Mouse (Mus musculus): ENCODE data around the gene Kcnh3. TPM values are rescaled to one million over a fixed set of nuclear protein-coding genes. Genes with fewer than 3 reads are reported as not detected.
"Not testable (repeated sequence)": the region's sequence is repeated elsewhere in the genome, so short reads cannot be mapped to it uniquely, and the experiment has no call there.

The Kcnh3 gene
- total and polyA plus RNA-seq, 3 experiments: 0.05 to 0.37 (median 0.08) TPM

DNA sequence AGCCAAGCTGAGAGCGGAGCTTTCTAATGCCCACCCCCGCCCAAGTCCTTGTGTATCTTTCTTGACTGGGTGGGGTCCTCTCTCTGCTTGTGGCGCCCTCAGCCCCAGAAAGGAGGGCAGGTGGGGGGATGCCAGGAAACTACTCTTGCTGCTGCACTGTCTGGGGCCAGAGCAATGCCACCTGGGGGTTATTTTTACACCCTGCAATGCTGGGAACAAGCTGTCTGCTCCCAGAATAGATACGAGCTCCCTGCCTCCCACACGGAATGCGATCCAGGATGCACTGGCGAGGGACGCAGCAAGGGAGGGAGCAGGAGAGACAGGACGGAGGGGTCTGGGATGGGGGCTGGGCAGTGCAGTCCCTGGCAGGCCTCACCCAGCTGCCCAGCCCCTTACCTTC lies 24.3 kb downstream of the Kcnh3 start:
- 43% methylated on average over 9 of the region's 9 CpGs for WGBS

DNA sequence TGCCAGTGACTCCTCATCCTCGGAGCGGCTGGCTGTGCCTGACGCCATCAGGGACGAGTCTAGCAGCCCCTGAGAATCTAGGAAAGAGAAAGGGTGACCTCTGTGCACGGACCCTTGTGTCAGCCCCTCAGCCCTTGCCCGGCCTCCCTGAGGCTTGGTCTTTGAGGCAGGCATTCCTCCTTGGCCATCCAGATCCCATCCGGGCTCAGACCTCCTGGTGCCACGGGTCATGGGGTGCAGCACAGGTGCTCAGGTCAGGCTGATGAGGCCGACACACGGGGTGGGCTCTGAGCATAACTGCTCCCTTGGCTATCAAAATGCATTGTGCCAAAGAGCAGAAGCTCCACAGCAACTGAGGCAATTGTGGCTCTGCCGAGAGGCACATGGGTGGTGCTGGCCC lies 25.3 kb downstream of the Kcnh3 start:
- Histone ChIP-seq H3K4me3 (peak overlapping the region; percentile 33), H3K9ac (ENCODE audit: low read depth, low read length) (peak overlapping the region; percentile 44), H3K4me1 (ENCODE audit: control insufficient read depth, insufficient read depth, low read length) (peaks cover 2% of the 10 kb centered on the region; the same call in 1 of the 2 replicates), H3K36me3 (ENCODE audit: control insufficient read depth, insufficient read depth, low read length) (no peaks in the 10 kb centered on the region), H3K27ac (peak overlapping the region; percentile 85), H3K27me3 (ENCODE audit: control insufficient read depth, insufficient read depth, low read length) (no peaks in the 10 kb centered on the region), H3K79me2 (replicated peaks; ENCODE audit: control insufficient read depth, insufficient read depth, low read length) (no peaks in the 10 kb centered on the region)
- intact Hi-C loops (cut with DNase I): no loop called here
- no peak for TF ChIP-seq CTCF (IDR thresholded peaks at IDR 0.05)
- 61% methylated on average over 11 of the region's 11 CpGs for WGBS
- no peak for DNase-seq

More for the DNA sequence above, 24.3 kb downstream of the Kcnh3 start:
- Histone ChIP-seq H3K9ac (ENCODE audit: low read depth, low read length) (peak overlapping the region; percentile 44), H3K4me1 (ENCODE audit: control insufficient read depth, insufficient read depth, low read length) (0 out of 2 replicates have a peak, but pooled peaks cover 2% of the 10 kb centered on the region), H3K79me2 (replicated peaks; ENCODE audit: control insufficient read depth, insufficient read depth, low read length) (no peaks in the 10 kb centered on the region), H3K4me3 (peak overlapping the region; percentile 33), H3K27ac (peak overlapping the region; percentile 85), H3K27me3 (ENCODE audit: control insufficient read depth, insufficient read depth, low read length) (no peaks in the 10 kb centered on the region), H3K36me3 (ENCODE audit: control insufficient read depth, insufficient read depth, low read length) (no peaks in the 10 kb centered on the region)
- peak; percentile 61 to 75 for DNase-seq
- intact Hi-C loops (cut with DNase I): no loop called here
- TF ChIP-seq POLR2A (IDR thresholded peaks at IDR 0.05; ENCODE audit: insufficient read depth, low read depth, low read length) (peak; percentile 77; the same call in 1 of the 2 replicates), EP300 (IDR thresholded peaks at IDR 0.05; ENCODE audit: insufficient read depth, low read depth, low read length) (peak; percentile 84), CTCF (IDR thresholded peaks at IDR 0.05) (peak; percentile 45)

- H3K79me2 ChIP-seq (replicated peaks; ENCODE audit: control insufficient read depth, insufficient read depth, low read length); H3K4me1 ChIP-seq (ENCODE audit: control insufficient read depth, insufficient read depth, low read length); H3K27me3 ChIP-seq (ENCODE audit: control insufficient read depth, insufficient read depth, low read length); intact Hi-C loops (cut with DNase I); H3K36me3 ChIP-seq (ENCODE audit: control insufficient read depth, insufficient read depth, low read length): not testable (repeated sequence)
- DNase-seq: peak; percentile 37 to 57
- peak overlapping the region; percentile 51 for H3K9ac ChIP-seq (ENCODE audit: low read depth, low read length)
- H3K27ac ChIP-seq: peak overlapping the region; percentile 99
- WGBS: under 1% methylated on average over 14 of the region's 15 CpGs
- peak overlapping the region; percentile 89 for H3K4me3 ChIP-seq
These were observed 26.4 kb downstream of the Kcnh3 start for GRCm38 (mm10) chr15:99251111-99251510.

- H3K79me2 ChIP-seq (replicated peaks; ENCODE audit: control insufficient read depth, insufficient read depth, low read length): no peaks in the 10 kb centered on the region
- DNase-seq: peak; percentile 96 to 98
- H3K27ac ChIP-seq: peak within 1 kb of the TSS; percentile 99
- under 1% methylated on average over 52 of the region's 52 CpGs for WGBS
- H3K36me3 ChIP-seq (ENCODE audit: control insufficient read depth, insufficient read depth, low read length): no peaks in the 10 kb centered on the region
- H3K4me1 ChIP-seq (ENCODE audit: control insufficient read depth, insufficient read depth, low read length): peaks cover 2% of the 10 kb centered on the region; the same call in 1 of the 2 replicates
- TF ChIP-seq CTCF (IDR thresholded peaks at IDR 0.05) (no peak), EP300 (IDR thresholded peaks at IDR 0.05; ENCODE audit: insufficient read depth, low read depth, low read length) (0 out of 2 replicates have a peak, but pooled peaks have one; percentile 61), POLR2A (IDR thresholded peaks at IDR 0.05; ENCODE audit: insufficient read depth, low read depth, low read length) (peak; percentile 65)
- H3K9ac ChIP-seq (ENCODE audit: low read depth, low read length): peak within 1 kb of the TSS; percentile 75
- H3K4me3 ChIP-seq: peak within 1 kb of the TSS; percentile 89
- H3K27me3 ChIP-seq (ENCODE audit: control insufficient read depth, insufficient read depth, low read length): no peaks in the 10 kb centered on the region
- intact Hi-C loops (cut with DNase I): loop anchor here (2.0 kb wide), 1 partner anchor 43 kb away; the partner anchor contains the start of genes Fam186b and Prpf40b
These were observed 27.1 kb downstream of the Kcnh3 start, which contains the start of gene Mcrs1 for GRCm38 (mm10) chr15:99251626-99252380. Mcrs1 (minus strand) TSS chr15:99251961.

DNA sequence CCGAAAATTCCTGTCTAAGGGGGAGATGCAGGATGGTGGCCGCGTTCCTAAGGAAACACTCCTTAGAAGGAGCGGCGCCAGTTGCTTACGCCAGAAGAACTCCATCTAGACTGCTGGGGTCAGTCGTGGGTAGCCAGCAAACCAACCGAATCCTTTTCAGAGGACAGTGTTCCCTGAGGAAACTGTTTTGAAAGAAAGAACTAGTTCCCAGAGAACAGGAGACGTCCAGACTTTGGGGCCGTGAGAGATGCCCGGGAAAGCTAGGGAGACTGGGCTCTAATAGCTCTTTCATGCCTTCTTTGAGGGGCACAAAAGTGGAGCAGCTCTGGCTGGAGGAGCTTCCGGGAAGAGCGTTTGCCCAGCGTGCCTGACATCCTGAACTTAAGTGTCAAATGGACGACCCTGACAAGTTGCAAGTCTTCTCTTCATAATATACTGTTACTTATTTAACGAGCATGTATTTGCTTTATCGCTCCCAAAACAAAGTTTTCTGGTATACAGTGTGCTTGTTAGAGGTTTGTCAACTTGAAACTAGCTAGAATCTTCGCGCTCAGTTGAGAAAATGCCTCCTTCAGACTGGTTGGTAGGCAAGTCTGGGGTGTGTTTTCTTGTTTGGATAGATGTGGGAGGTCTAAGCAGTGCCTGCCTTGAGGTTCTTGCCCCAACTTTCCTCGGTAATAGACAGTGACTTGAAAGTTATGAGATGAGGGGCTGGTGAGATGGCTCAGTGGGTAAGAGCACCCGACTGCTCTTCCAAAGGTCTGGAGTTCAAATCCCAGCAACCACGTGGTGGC lies 27.9 kb downstream of the Kcnh3 start:
- H3K4me3 ChIP-seq: peak overlapping the region; percentile 89
- H3K79me2 ChIP-seq (replicated peaks; ENCODE audit: control insufficient read depth, insufficient read depth, low read length): no peaks in the 10 kb centered on the region
- 3% methylated on average over 22 of the region's 22 CpGs for WGBS
- H3K9ac ChIP-seq (ENCODE audit: low read depth, low read length): peak overlapping the region; percentile 45
- H3K27ac ChIP-seq: peak overlapping the region; percentile 99
- TF ChIP-seq EP300 (IDR thresholded peaks at IDR 0.05; ENCODE audit: insufficient read depth, low read depth, low read length) (no peak), CTCF (IDR thresholded peaks at IDR 0.05) (peak; percentile 41)
- H3K36me3 ChIP-seq (ENCODE audit: control insufficient read depth, insufficient read depth, low read length): no peaks in the 10 kb centered on the region
- intact Hi-C loops (cut with DNase I): loop anchor here (2.0 kb wide), 1 partner anchor 42 kb away; the partner anchor contains the start of genes Fam186b and Prpf40b
- no peaks in the 10 kb centered on the region for H3K27me3 ChIP-seq (ENCODE audit: control insufficient read depth, insufficient read depth, low read length)
- H3K4me1 ChIP-seq (ENCODE audit: control insufficient read depth, insufficient read depth, low read length): peaks cover 2% of the 10 kb centered on the region; the same call in 1 of the 2 replicates
- DNase-seq: no peak

DNA sequence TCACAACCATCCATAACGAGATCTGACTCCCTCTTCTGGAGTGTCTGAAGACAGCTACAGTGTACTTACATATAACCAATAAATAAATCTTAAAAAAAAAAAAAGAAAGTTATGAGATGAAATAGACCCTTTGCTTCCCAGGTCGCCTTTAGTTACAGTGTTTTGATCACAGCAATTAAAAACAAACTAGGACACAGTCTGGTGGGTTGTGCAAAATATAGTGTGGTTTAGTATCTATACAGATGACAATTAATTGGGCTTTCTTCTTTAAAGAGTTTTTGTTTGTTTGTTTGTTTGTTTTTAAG lies 28.5 kb downstream of the Kcnh3 start:
- WGBS: 45% methylated on average over 2 of the region's 2 CpGs
- H3K27me3 ChIP-seq (ENCODE audit: control insufficient read depth, insufficient read depth, low read length); H3K4me3 ChIP-seq; DNase-seq; H3K79me2 ChIP-seq (replicated peaks; ENCODE audit: control insufficient read depth, insufficient read depth, low read length); H3K4me1 ChIP-seq (ENCODE audit: control insufficient read depth, insufficient read depth, low read length); H3K36me3 ChIP-seq (ENCODE audit: control insufficient read depth, insufficient read depth, low read length); H3K9ac ChIP-seq (ENCODE audit: low read depth, low read length): not testable (repeated sequence)
- intact Hi-C loops (cut with DNase I): loop anchor here (2.0 kb wide), 1 partner anchor 42 kb away; the partner anchor contains the start of genes Fam186b and Prpf40b
- peak overlapping the region; percentile 99 for H3K27ac ChIP-seq

Data from heart, adult 2 months (tissue).